Mouse (Mus musculus) liver, embryonic 16.5 days (tissue): ENCODE results near the gene Neu4. TPM values are rescaled to one million over a fixed set of nuclear protein-coding genes. Genes with fewer than 3 reads are reported as not detected.

Source experiments
- ATAC-seq: fragments of 200-750 bp; cut with Nextera tagmentation; 2 replicates; pipeline ENCODE4 v1.8.0; 2017; ENCODE audit warnings: low read depth, mild to moderate bottlenecking, moderate number of reproducible peaks, moderate library complexity
- H3K27ac ChIP-seq: fragments of 300-500 bp; sonication (generic); 2 replicates; pipeline ENCODE4 v1.5.1; 2014; ENCODE audit warnings: mild to moderate bottlenecking, low read length
- H3K27me3 ChIP-seq: fragments of 300-500 bp; sonication (generic); 2 replicates; pipeline ENCODE4 v1.6.1; 2014; ENCODE audit warnings: low read depth, low read length, mixed read lengths; ENCODE audit not compliant: control insufficient read depth, insufficient read depth
- H3K36me3 ChIP-seq: fragments of 300-500 bp; sonication (generic); 2 replicates; pipeline ENCODE4 v1.6.1; 2014; ENCODE audit warnings: mild to moderate bottlenecking; ENCODE audit not compliant: control insufficient read depth, insufficient read depth
- H3K4me1 ChIP-seq: fragments of 300-500 bp; sonication (generic); 2 replicates; pipeline ENCODE4 v1.6.1; 2014; ENCODE audit warnings: low read depth, low read length, mixed read lengths; ENCODE audit not compliant: control insufficient read depth
- H3K4me2 ChIP-seq: fragments of 300-500 bp; sonication (generic); 2 replicates; pipeline ENCODE4 v1.6.1; 2014; ENCODE audit warnings: low read depth, low read length, mixed read lengths
- H3K4me3 ChIP-seq: fragments of 300-500 bp; sonication (generic); 2 replicates; pipeline ENCODE4 v1.5.1; 2014; ENCODE audit warnings: low read depth, mild to moderate bottlenecking, low read length
- H3K9ac ChIP-seq: fragments of 300-500 bp; sonication (generic); 2 replicates; pipeline ENCODE4 v1.6.1; 2014; ENCODE audit warnings: low read depth, low read length
- H3K9me3 ChIP-seq: fragments of 300-500 bp; sonication (generic); replicated peaks from 2 replicates; pipeline ENCODE4 v1.6.1; 2016; ENCODE audit warnings: low read length; ENCODE audit not compliant: control insufficient read depth
- WGBS: fragments of 180-500 bp; shearing (Covaris S2); extraction: QIAGEN DNeasy Blood & Tissue Kit; methylation state at CpG from one replicate; pipeline ENCODE4 v1.1.7; 2014; ENCODE audit not compliant: insufficient replicate concordance; 5-methylcytosine and 5-hydroxymethylcytosine counted together
- polyA plus RNA-seq: library from polyadenylated mRNA; unstranded; fragments of >200 nt; fragmentation: Nextera tagmentation; extraction: Ambion mirVana; gene quantifications from 2 replicates; pipeline ENCODE4 v1.2.1, GENCODE M21; 2015

The Neu4 gene
- polyA plus RNA-seq, 1 experiment from 2014 or later = not detected

- WGBS = 17% methylated on average over 6 of the region's 6 CpGs
- H3K4me2 ChIP-seq = no peak overlapping the region
- no peaks in the 10 kb centered on the region for H3K4me1 ChIP-seq
- H3K27ac ChIP-seq = no peak overlapping the region
- no peaks in the 10 kb centered on the region for H3K36me3 ChIP-seq
- no peak for ATAC-seq
- H3K9ac ChIP-seq = no peak overlapping the region
- H3K9me3 ChIP-seq = no peaks in the 10 kb centered on the region
- H3K27me3 ChIP-seq = no peaks in the 10 kb centered on the region
- no peak overlapping the region for H3K4me3 ChIP-seq
Measured at GRCm38 (mm10) chr1:94074756-94075155, 54.5 kb downstream of the Neu4 start.

DNA sequence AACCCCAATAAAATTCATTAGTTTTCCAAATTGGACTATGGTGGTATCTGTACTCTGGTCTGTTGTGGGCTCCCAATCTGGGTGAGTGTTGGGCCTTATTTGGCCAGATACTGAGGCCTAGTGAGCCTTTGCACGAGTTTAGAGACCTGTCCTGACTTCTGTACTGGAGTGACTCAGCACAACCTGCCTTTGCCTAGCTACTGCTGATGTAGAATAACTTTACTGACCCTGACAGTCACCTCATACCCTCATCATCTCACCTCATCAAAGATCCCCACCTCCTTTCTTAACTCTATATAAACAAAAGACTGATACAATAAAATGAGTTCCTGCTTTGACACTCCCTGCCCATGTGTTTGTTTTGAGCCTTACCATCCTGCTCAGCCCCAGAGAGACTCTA is 56.5 kb downstream of the Neu4 start:
- H3K9me3 ChIP-seq = no peaks in the 10 kb centered on the region
- no peak overlapping the region for H3K4me2 ChIP-seq
- H3K9ac ChIP-seq = no peak overlapping the region
- H3K27ac ChIP-seq = no peak overlapping the region
- ATAC-seq = no peak
- H3K4me3 ChIP-seq = no peak overlapping the region
- H3K4me1 ChIP-seq = no peaks in the 10 kb centered on the region
- H3K36me3 ChIP-seq = no peaks in the 10 kb centered on the region
- H3K27me3 ChIP-seq = no peaks in the 10 kb centered on the region
- WGBS = 0% methylated on average over 1 of the region's 1 CpGs

Other genes with a start within 250 kb of the Neu4 start
- gene Dtymk, start 218.5 kb upstream of the Neu4 start, polyA plus RNA-seq = 95.9 and 110 TPM in 2 replicates
- gene Ing5, start 216.5 kb upstream of the Neu4 start, polyA plus RNA-seq = 8.6 and 9.1 TPM in 2 replicates
- 5.6 and 6.9 TPM in 2 replicates for gene D2hgdh, start 195.5 kb upstream of the Neu4 start, polyA plus RNA-seq
- not detected in 2 replicates for gene Gal3st2, start 159.1 kb upstream of the Neu4 start, polyA plus RNA-seq
- 0.05 TPM in 1 of 2 replicates, not detected in the other for gene Gal3st2b, start 102.1 kb upstream of the Neu4 start, polyA plus RNA-seq
- gene Gal3st2c, start 29.9 kb upstream of the Neu4 start, polyA plus RNA-seq = not detected in 2 replicates
- gene Pdcd1, start 32.1 kb downstream of the Neu4 start, polyA plus RNA-seq = 0.12 TPM in 1 of 2 replicates, not detected in the other